Mouse (Mus musculus) heart, embryonic 15.5 days (tissue): Measurements from ENCODE around the gene Pdlim5. TPM values are rescaled to one million over a fixed set of nuclear protein-coding genes. Genes with fewer than 3 reads are reported as not detected.

Experiments
- ATAC-seq: fragments of 200-750 bp; cut with Nextera tagmentation; replicated peaks from 2 replicates; pipeline ENCODE4 v1.8.0; 2017; ENCODE audit warnings: low read depth, moderate TSS enrichment; ENCODE audit not compliant: insufficient number of reproducible peaks, insufficient read depth, low FRiP score
- H3K27ac ChIP-seq: fragments of 300-500 bp; sonication (generic); 2 replicates; pipeline ENCODE4 v1.5.1; 2015; ENCODE audit warnings: mild to moderate bottlenecking, inconsistent platforms
- H3K27me3 ChIP-seq: fragments of 300-500 bp; sonication (generic); 2 replicates; pipeline ENCODE4 v1.6.1; 2015; ENCODE audit warnings: inconsistent platforms
- H3K36me3 ChIP-seq: fragments of 300-500 bp; sonication (generic); 2 replicates; pipeline ENCODE4 v1.6.1; 2015; ENCODE audit warnings: mild to moderate bottlenecking, inconsistent platforms
- H3K4me1 ChIP-seq: fragments of 300-500 bp; sonication (generic); replicated peaks from 2 replicates; pipeline ENCODE4 v1.6.1; 2015; ENCODE audit warnings: inconsistent platforms
- H3K4me2 ChIP-seq: fragments of 300-500 bp; sonication (generic); 2 replicates; pipeline ENCODE4 v1.6.1; 2015; ENCODE audit warnings: inconsistent platforms, mild to moderate bottlenecking, moderate library complexity
- H3K4me3 ChIP-seq: fragments of 300-500 bp; sonication (generic); 2 replicates; pipeline ENCODE4 v1.5.1; 2015; ENCODE audit warnings: mild to moderate bottlenecking, inconsistent platforms
- H3K9ac ChIP-seq: fragments of 300-500 bp; sonication (generic); 2 replicates; pipeline ENCODE4 v1.6.1; 2015; ENCODE audit warnings: mild to moderate bottlenecking, inconsistent platforms
- H3K9me3 ChIP-seq: fragments of 300-500 bp; sonication (generic); replicated peaks from 2 replicates; pipeline ENCODE4 v1.6.1; 2016; ENCODE audit warnings: inconsistent platforms
- WGBS: fragments of 180-500 bp; shearing (Covaris S2); methylation state at CpG from one replicate; pipeline ENCODE4 v1.1.7; 2015; ENCODE audit warnings: mixed read lengths; 5-methylcytosine and 5-hydroxymethylcytosine counted together
- polyA plus RNA-seq: library from polyadenylated mRNA; unstranded; fragments of >200 nt; fragmentation: Nextera tagmentation; extraction: Ambion mirVana; gene quantifications from 2 replicates; pipeline ENCODE4 v1.2.1, GENCODE M21; 2015

Gene Pdlim5
- polyA plus RNA-seq, 1 experiment from 2014 or later = 220 TPM

GRCm38 (mm10) chr3:142362092-142362491 is 33.4 kb downstream of the Pdlim5 start:
- no peaks in the 10 kb centered on the region for H3K36me3 ChIP-seq
- H3K27ac ChIP-seq = no peak overlapping the region
- H3K4me1 ChIP-seq = peaks cover 3% of the 10 kb centered on the region; the same call in 1 of the 2 replicates
- H3K27me3 ChIP-seq = no peaks in the 10 kb centered on the region
- no peaks in the 10 kb centered on the region for H3K9me3 ChIP-seq
- no peak overlapping the region for H3K4me3 ChIP-seq
- no peak overlapping the region for H3K9ac ChIP-seq
- H3K4me2 ChIP-seq = no peak overlapping the region
- 71% methylated on average over 6 of the region's 6 CpGs for WGBS
- no peak for ATAC-seq

GRCm38 (mm10) chr3:142358951-142359350 is 36.5 kb downstream of the Pdlim5 start:
- ATAC-seq = no peak
- Histone ChIP-seq H3K4me1 (peaks cover 3% of the 10 kb centered on the region; the same call in 1 of the 2 replicates), H3K4me2 (no peak overlapping the region), H3K27ac (no peak overlapping the region), H3K9me3 (no peaks in the 10 kb centered on the region), H3K36me3 (no peaks in the 10 kb centered on the region), H3K4me3 (no peak overlapping the region), H3K9ac (no peak overlapping the region), H3K27me3 (no peaks in the 10 kb centered on the region)

GRCm38 (mm10) chr3:142356661-142357060 is 38.8 kb downstream of the Pdlim5 start:
- no peaks in the 10 kb centered on the region for H3K27me3 ChIP-seq

GRCm38 (mm10) chr3:142353218-142353617 is 42.3 kb downstream of the Pdlim5 start:
- H3K4me2 ChIP-seq = no peak overlapping the region
- H3K9me3 ChIP-seq = no peaks in the 10 kb centered on the region
- no peak overlapping the region for H3K4me3 ChIP-seq
- H3K27ac ChIP-seq = no peak overlapping the region
- 59% methylated on average over 1 of the region's 1 CpGs for WGBS
- no peak for ATAC-seq
- no peak overlapping the region for H3K9ac ChIP-seq
- peaks cover 16% of the 10 kb centered on the region; the same call in 1 of the 2 replicates for H3K36me3 ChIP-seq
- H3K27me3 ChIP-seq = no peaks in the 10 kb centered on the region
- H3K4me1 ChIP-seq = no peaks in the 10 kb centered on the region

More at GRCm38 (mm10) chr3:142356661-142357060, 38.8 kb downstream of the Pdlim5 start:
- Histone ChIP-seq H3K9ac (no peak overlapping the region), H3K27ac (no peak overlapping the region), H3K9me3 (no peaks in the 10 kb centered on the region), H3K4me1 (no peaks in the 10 kb centered on the region; the same call in 1 of the 2 replicates), H3K36me3 (peaks cover 4% of the 10 kb centered on the region; the same call in 1 of the 2 replicates), H3K4me3 (no peak overlapping the region), H3K4me2 (no peak overlapping the region)
- no peak for ATAC-seq
- WGBS = 73% methylated on average over 4 of the region's 4 CpGs

- Histone ChIP-seq H3K4me3 (no peak overlapping the region), H3K9ac (no peak overlapping the region), H3K4me1 (peaks cover 3% of the 10 kb centered on the region; the same call in 1 of the 2 replicates), H3K27me3 (no peaks in the 10 kb centered on the region), H3K4me2 (no peak overlapping the region), H3K9me3 (no peaks in the 10 kb centered on the region), H3K36me3 (peaks cover 16% of the 10 kb centered on the region; the same call in 1 of the 2 replicates), H3K27ac (no peak overlapping the region)
- ATAC-seq = no peak
- WGBS = 65% methylated on average over 3 of the region's 3 CpGs
Measured at GRCm38 (mm10) chr3:142350513-142350912, 45.0 kb downstream of the Pdlim5 start.

GRCm38 (mm10) chr3:142348816-142349631 is 46.5 kb downstream of the Pdlim5 start:
- Histone ChIP-seq H3K9ac (no peak overlapping the region), H3K9me3 (no peaks in the 10 kb centered on the region), H3K27me3 (no peaks in the 10 kb centered on the region), H3K27ac (no peak overlapping the region), H3K4me2 (no peak overlapping the region), H3K36me3 (peaks cover 16% of the 10 kb centered on the region; the same call in 1 of the 2 replicates), H3K4me1 (peaks cover 9% of the 10 kb centered on the region; the same call in 1 of the 2 replicates), H3K4me3 (no peak overlapping the region)
- ATAC-seq = no peak
- 91% methylated on average over 5 of the region's 5 CpGs for WGBS

GRCm38 (mm10) chr3:142346261-142346660 is 49.2 kb downstream of the Pdlim5 start:
- H3K4me3 ChIP-seq = no peak overlapping the region
- H3K36me3 ChIP-seq = peaks cover 12% of the 10 kb centered on the region; the same call in 1 of the 2 replicates
- no peak overlapping the region for H3K4me2 ChIP-seq
- no peaks in the 10 kb centered on the region for H3K9me3 ChIP-seq
- 68% methylated on average over 6 of the region's 6 CpGs for WGBS
- no peak overlapping the region for H3K9ac ChIP-seq
- ATAC-seq = no peak
- peaks cover 9% of the 10 kb centered on the region; the same call in 1 of the 2 replicates for H3K4me1 ChIP-seq
- H3K27ac ChIP-seq = no peak overlapping the region
- H3K27me3 ChIP-seq = no peaks in the 10 kb centered on the region

- Histone ChIP-seq H3K4me3 (no peak overlapping the region), H3K4me1 (peaks cover 9% of the 10 kb centered on the region; the same call in 1 of the 2 replicates), H3K27me3 (no peaks in the 10 kb centered on the region), H3K9me3 (no peaks in the 10 kb centered on the region), H3K4me2 (no peak overlapping the region), H3K36me3 (peaks cover 12% of the 10 kb centered on the region; the same call in 1 of the 2 replicates), H3K9ac (no peak overlapping the region), H3K27ac (peak overlapping the region; percentile 27; the same call in 1 of the 2 replicates)
- 72% methylated on average over 8 of the region's 8 CpGs for WGBS
- ATAC-seq = no peak
Measured at GRCm38 (mm10) chr3:142345235-142346125, 50.0 kb downstream of the Pdlim5 start.

- H3K9me3 ChIP-seq = no peaks in the 10 kb centered on the region
- ATAC-seq = no peak
- H3K4me3 ChIP-seq = no peak overlapping the region
- peaks cover 22% of the 10 kb centered on the region for H3K4me1 ChIP-seq
- H3K36me3 ChIP-seq = peaks cover 6% of the 10 kb centered on the region; the same call in 1 of the 2 replicates
- no peak overlapping the region for H3K4me2 ChIP-seq
- 93% methylated on average over 2 of the region's 2 CpGs for WGBS
- no peaks in the 10 kb centered on the region for H3K27me3 ChIP-seq
- H3K27ac ChIP-seq = no peak overlapping the region
- no peak overlapping the region for H3K9ac ChIP-seq
Measured at GRCm38 (mm10) chr3:142343786-142344185, 51.7 kb downstream of the Pdlim5 start.

GRCm38 (mm10) chr3:142340701-142341100 is 54.8 kb downstream of the Pdlim5 start:
- 56% methylated on average over 2 of the region's 2 CpGs for WGBS
- H3K9ac ChIP-seq = no peak overlapping the region
- no peak overlapping the region for H3K4me2 ChIP-seq
- H3K9me3 ChIP-seq = no peaks in the 10 kb centered on the region
- H3K27ac ChIP-seq = peak overlapping the region; percentile 1; the same call in 1 of the 2 replicates
- no peak overlapping the region for H3K4me3 ChIP-seq
- no peaks in the 10 kb centered on the region for H3K36me3 ChIP-seq
- no peak for ATAC-seq
- H3K27me3 ChIP-seq = no peaks in the 10 kb centered on the region
- H3K4me1 ChIP-seq = peaks cover 25% of the 10 kb centered on the region
